Mouse (Mus musculus) telencephalon, adult 2 months (tissue): ENCODE results near the gene Gm8356.
"Not testable (repeated sequence)": the region's sequence is repeated elsewhere in the genome, so short reads cannot be mapped to it uniquely, and the experiment has no call there.

Experiments
- DNase-seq: peaks from one replicate; pipeline ENCODE4 v3.0.0-alpha.2; 2011; ENCODE audit warnings: low read depth, low spot score

Gene Gm8356

DNA sequence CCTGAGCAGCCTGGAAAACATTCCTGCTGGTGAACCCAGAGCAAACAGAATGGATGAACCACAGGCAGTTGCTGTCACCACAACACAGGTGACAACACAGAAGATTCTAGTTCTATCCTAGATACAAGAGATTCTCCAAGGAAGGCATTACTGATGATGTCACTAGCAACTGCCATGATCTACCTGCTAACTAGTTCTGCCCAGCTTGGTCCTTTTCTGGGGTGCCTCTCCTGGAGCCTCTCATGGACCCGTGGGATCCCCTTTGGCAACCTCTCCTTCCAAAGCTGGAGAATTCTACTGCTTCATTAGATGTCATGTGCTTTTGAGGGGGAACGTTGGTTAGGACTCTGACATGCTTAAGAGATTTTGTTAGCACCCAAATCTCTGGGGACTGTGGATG, at the start of gene Gm8356:
TSS of gene Gm8356 (minus strand) at position 101 of the 400 bp plus-strand sequence.
- not testable (repeated sequence) for DNase-seq

DNA sequence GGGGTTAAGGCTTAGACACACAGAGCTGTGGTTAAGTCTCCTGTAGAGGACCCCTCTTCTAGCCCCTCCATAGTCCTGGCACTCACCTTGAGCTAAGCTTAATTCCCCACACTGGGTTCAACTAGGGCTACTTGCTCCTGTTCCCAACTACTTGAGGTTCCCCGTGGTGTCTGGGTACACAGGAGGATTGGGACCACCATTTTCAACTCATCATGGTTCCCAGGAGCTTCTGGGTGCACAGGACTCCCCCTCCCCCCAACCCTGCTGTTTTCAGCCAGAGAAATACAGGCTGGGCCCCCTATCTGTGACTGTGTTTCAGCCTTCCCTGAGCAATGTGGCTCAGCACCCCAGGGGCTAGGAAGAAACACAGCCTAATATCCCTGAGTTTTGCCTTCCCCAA, 50.8 kb downstream of the Gm8356 start:
- DNase-seq = not testable (repeated sequence)

DNA sequence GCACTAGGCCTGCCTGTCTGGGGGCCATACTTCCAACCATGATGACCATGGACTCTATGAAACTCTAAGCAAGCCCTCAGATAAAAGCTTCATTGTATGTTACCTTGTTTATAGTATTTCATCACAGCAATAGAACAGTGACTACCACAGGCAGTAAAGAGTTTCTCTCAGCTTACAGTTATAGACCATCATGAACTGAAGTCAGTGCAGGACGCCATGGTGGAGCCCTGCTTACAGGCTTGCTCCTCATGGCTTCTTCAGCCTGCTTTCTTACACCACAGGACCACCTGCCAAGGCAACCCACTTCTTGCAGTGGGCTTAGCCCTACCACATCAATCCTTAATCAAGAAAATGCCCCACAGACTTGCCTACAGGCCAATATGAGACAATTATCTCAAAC, 51.5 kb downstream of the Gm8356 start:
- DNase-seq = not testable (repeated sequence)

DNA sequence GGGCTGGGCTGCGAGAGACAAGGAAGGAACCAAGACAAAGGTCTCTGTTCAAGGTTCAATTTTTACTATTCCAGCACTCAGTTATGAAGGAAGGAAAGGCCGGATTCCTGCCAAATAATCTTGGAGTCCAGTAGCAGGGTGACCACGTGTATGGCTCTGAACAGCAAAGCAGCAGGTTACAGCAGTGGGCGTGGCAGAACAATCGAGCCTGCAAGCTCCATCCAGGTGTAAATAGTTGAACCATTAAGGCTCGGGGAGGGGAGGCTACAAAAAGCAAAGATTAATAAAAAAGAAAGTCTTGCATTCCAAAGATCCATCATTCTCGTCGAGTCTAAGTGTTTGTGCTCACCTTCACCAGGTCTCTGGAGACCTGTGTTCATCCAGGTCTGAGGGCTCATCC, 55.0 kb downstream of the Gm8356 start:
- not testable (repeated sequence) for DNase-seq
